Mouse (Mus musculus) thymus, adult 18-20 months (tissue): Measurements from ENCODE around the gene Arpc3.
"Not testable (repeated sequence)": the region's sequence is repeated elsewhere in the genome, so short reads cannot be mapped to it uniquely, and the experiment has no call there.

Experiments used
- DNase-seq, 2 experiments: peaks; one replicate each; pipeline ENCODE4 v3.0.0; 2022; ENCODE audit warnings: mixed read lengths in 2 of 2

Arpc3 gene

DNA sequence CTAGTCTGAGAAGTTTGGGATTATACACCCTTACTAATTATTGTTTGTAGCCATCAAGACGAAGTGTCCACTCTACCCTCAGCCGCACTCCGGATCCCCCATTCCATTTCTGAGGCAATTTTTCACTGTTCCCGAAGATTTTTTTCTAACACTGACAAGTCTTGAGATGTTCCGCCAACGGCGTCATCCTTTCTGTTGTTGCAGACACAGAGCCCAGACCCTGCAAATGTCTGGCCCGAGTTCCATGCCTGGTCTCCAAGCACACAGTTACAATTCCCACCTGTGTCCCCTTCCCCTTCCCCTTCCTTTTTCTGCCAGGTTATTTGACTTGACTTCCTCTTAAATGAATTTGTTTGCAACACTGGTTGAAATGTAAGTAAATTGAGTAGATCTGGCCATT lies 8.2 kb downstream of the Arpc3 start:
- no peak for DNase-seq

DNA sequence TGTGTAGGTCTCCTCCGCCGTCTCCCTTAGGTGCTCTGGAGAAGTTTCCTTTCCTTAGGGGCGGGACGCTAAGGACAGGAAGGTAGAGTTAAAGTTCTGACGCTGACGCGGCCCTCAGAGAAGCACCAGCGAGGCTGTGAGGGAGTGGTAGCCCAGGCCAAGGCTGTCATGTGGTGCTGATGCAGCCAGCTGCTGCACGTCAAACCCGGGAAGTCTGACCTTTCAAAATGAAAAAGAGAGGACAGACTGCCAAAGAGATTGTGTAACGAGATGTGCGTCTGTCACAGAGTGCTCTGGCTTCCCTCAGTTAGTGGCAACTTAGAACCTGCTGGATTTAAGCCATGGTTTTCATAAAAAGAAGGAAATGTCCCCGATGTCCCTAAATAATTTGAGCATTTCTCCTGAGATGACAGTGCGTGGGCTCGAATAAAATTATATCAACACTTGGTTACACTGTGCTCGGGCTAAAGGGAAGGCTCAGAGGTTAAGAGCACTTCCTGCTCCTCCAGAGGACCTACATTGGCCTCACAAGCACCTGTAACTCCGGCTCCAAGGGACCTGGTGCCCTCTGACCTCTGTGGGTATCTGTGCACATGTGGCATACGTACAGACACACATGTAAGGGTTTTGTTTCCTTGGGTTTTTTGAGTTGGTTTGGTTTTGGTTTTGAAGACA lies 9.1 kb downstream of the Arpc3 start:
- no peak for DNase-seq

DNA sequence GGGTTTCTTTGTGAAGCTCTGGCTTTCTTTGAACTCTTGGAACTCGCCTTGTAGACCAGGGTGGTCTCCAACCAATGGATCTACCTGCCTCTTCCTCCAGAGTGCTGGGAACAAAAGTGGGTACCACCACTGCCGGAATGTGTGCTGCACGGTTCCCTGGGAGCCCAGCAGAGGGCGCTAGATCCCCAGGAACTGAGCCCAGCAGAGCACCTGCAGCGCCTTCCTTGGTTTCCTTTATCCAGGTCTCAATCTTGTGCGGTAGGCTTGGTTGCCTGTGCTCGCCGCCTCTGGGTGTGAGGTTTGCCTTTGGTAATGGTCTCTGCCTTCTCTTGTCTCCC lies 9.6 kb downstream of the Arpc3 start:
- DNase-seq = peak; percentile 44 to 48

DNA sequence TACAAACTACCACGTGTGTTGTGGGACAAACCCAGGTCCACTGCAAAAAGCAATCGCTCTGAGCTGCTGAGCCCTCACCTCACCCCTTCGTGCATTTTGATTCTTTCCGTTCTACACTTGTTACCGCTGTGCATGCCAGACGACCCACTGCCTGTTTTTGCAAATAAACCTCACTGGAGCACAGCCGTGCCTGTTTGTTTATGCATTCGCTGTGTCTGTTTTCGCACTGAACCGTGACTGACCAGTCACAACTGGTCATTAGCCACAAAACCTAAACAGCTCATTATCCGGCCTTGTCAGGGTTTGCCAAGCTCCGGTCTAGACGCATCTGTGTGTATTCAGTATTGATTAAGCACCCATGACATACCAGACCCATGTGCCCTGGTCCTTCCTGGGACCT lies 10.5 kb downstream of the Arpc3 start:
- DNase-seq = no peak

DNA sequence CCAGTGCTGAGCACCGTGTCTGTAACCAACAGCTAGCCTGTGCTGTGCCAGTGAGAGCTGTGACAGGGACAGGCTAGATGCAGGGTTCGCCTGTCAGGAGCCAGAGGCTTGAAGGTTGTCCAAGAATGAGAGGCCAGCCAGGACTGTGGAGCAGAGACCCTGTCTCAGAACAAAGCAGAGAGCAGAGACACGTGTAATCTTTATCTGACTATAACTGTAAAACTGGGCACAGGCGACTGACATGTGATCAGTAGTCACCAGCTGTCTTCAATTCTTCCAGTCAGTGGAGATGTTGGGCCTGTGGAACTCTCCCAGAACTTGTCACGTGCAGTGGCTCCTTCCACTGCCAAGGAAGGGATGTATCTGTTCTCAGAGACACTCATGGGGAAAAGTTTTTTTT lies 11.1 kb downstream of the Arpc3 start:
- no peak for DNase-seq

DNA sequence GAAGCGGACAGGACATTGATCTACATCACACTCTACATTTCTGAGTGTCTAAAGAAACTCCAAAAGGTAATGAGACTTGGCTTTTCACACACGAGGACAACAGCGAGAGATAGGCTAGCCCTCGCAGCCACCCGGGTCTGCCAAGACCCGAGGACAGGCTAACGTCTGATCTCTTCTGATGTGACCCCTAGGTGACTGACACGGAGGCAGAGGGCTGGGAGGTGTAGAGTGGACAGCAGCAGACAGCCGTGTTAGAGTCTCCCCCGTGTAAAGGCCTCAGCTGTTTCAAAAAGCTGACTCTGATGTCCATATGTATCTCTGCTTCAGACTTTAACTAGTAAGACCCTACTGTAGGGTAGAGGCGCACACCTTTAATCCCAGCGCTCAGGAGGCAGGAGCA lies 11.7 kb downstream of the Arpc3 start:
- no peak for DNase-seq

DNA sequence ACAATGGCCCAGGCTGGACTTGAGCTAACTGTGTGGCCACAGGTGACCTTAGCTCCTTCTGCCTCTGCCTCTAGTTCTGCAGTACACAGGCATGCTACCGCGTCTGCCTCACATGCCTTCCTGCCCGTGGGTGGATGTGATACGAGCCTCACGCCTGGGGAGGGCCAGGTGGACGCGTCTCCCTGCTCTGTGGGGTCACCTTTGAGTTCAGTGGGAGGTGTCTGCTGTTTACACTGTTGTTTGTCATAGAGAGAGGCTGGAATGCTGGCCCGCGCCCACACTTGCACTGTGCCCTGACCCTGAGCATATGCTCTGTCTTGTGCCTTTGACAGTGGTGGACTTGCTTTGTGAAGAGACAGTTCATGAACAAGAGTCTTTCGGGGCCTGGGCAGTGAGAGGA lies 13.9 kb downstream of the Arpc3 start:
- no peak for DNase-seq

DNA sequence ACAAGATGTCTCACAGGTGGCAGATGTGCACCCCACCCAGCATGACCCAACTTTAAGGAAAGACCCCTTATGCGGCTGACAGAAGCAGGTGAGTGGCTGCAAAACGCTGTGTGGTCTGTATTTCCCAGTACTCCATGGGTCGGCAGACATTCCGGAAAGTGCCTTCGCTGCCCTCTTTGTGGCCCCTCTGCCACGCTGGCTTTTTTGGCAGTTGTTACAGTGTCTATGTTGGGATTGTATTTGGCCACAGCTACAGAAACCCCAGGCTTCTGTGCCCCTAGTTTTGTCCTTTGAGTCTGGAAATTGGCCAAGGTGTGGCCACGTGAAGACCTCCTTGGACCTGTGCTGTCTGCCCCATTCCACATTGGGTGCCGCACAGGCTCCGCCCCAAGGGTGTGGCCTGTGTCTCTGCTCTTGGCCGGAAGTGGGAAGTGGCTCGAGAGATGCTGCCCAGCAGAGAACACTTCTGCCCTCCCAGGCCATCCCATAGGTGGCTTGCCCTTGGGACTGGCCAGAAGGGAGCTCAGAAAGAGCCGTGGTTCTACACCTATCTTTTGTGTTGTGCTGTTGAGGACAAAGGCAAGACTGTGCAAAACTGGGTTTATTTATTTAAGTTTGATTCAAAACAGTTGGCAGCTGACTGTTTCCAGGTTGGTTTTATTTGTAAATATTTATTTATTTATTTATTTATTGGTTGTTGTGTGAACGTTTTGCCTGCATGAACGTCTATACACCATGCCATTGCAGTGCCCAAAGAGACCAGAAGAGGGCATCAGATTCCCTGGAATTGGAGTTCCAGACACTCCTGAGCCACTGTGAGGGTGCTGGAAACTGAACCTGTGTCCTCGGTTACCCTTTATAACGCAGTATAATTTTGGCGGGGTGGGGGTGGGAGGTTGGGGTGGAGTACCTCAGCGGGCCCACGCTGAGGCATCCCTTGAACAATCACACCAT lies 18.3 kb downstream of the Arpc3 start:
- no peak for DNase-seq

DNA sequence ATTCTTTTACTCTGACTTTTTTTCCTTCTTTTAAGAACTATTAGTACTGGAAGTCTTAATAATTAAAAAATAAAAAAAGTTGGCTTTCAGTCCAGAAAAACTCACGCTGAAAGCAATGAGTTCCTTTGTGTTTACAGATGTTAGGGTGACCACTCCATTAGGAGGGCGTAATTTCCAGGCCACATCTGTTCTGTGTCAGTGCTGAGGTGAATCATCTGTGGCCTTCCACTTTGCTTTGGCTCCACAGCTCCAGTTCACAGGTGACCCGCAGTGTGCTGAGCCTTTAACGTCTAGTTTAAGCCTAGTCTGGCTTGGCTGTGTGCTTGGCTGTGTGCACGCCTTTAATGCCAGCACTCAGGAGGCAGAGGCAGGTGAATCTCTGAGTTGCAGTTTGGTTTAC lies 20.2 kb downstream of the Arpc3 start:
- DNase-seq = no peak

DNA sequence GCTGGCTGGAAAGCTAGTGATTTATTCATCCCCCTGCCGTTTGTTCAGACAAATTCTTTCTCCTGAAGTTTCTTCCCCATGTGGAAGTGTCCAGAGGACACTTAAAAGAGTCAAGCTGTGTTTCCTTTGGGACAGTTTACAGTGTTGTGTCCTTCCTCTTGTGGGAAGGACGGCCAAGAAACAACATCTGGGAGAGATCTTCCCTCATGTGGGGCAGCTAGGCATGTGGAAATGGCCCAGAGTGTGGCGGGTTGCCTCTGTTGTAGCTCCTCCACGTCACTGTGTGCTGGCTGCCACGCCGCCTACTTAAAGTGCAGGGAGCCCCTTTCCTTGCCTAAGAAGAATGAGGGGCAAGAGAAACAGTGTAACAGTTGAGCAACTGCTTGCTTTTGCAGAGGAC lies 21.1 kb downstream of the Arpc3 start:
- no peak for DNase-seq

DNA sequence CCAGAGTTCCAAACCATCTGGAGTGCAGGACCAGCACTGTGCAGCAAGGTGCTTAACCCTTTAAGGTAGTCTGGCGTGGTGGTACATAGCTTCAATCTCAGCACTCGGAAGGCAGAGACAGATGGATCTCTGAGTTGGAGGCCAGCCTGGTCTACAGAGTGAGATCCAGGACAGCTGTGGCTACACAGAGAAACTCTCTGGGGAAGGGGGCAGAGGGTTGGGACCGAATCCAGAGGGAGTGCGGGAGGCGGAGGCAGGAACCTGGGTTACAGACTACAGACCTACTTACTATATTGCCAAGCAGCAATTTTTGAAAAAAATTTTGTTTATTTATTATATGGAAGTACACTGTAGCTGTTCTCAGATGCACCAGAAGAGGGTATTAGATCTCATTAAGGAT lies 22.7 kb downstream of the Arpc3 start:
- no peak for DNase-seq

DNA sequence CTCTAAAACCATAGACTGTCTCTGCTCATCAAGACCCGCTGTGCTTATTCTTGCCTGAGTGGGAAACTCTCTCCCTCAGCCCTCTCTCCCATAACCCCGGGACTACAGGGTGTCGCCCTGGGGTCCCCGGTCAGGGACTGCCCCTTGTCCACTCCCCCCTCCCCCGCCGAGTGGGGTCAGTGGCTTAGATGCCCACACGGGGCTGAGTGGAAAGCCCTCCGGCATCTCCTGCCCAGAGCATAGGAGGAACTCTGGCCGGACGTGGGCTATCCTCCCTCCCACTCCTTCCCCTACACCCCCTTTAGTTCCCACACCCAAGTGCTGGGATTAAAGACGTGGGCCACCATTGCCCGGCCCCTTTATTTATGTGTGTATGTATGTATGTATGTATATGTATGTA lies 23.8 kb downstream of the Arpc3 start:
- no peak for DNase-seq

DNA sequence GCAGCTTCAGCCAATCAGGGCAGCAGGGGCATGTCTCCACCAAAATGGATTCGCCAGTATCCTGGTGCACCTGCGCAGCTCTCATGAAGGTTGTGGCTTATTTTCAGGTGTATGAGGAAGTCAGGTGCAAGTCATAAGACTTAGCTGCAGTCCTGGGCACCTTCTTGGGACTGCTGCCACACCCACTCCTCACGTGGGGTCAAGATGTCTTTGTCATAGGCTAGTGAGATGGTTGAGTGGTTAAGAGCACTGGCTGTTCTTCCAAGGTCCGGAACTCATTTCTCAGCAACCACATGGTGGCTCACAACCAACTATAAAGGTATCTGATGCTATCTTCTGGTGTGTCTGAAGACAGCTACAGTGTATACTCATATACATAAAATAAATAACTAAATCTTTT lies 29.0 kb downstream of the Arpc3 start:
- not testable (repeated sequence) for DNase-seq

DNA sequence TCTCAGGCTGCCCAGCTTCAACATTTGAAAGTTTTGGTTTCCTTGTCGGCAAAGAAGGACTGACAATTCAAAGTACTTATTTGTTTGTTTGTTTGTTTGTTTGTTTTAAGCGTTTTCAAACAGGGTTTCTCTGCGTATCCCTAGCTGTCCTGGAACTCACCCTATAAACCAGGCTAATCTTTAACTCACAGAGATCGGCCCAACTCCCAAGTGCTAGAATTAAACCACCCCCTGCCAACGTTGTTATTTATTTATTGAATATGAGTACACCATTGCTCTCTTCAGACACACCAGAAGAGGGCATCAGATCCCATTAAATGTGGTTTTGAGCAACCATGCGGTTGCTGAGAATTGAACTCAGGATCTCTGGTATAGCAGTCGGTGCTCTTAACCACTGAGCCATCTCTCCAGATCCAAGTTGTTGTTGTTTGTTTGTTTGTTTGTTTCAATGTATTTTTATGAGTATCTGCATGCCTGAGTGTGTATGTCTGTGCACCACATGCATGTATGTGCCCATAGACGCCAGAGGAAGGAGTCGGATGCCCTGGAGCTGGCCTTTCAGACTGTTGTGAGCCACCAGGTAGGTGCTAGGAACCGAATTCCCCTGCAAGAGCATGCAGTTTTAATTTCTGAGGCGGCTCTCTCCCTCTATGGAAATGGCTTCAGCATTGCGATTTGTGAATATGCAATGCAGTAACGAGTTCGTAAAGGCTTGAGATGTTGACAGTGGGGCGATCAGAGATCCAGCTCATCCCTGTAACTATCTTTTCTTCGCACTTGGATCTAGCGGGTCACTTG lies 29.8 kb downstream of the Arpc3 start, which contains the start of gene Anapc7:
Anapc7 (plus strand) TSS at position 423 of the 798 bp plus-strand sequence.
- no peak for DNase-seq

DNA sequence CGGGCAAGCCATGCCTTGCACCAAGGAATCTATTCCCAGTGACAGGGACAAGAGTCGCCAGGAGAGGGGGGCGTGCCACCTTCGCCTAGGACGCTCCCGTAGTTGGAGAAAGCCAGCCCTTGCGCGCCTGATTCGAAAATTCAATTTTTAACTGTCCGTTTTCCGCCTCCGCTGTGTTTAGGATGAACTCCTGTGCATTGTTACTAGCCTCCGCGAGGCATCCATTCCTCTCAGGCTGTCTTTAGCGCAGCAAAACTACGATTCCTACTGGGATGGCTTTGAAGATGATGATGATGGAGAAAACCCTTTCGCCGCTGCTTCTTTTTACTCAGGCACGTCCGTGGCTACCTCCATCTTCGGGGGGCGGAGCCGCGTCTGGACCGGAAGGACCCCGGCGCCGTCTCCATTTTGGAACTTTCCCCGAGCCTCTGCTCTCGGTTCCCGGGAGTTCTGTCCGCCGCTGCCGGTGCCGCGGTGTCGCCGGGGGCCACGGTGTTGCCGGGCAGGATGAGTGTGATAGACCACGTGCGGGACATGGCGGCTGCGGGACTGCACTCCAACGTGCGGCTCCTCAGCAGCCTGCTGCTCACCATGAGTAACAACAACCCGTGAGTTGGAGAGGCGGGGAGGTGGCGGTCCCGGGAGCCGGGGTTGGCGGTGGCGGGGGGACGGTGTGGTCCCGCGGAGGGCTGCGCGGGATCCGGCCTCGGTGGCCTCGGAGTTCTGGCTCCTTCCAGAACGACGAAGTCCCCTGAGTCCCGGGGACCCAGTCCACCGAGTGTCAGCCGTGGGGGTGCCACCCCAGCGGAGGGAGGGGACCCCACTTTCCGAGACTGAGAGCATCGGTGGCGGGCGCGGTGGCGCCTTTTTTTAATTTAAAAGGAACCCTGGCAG lies 30.6 kb downstream of the Arpc3 start:
- peak; percentile 70 to 74 for DNase-seq

DNA sequence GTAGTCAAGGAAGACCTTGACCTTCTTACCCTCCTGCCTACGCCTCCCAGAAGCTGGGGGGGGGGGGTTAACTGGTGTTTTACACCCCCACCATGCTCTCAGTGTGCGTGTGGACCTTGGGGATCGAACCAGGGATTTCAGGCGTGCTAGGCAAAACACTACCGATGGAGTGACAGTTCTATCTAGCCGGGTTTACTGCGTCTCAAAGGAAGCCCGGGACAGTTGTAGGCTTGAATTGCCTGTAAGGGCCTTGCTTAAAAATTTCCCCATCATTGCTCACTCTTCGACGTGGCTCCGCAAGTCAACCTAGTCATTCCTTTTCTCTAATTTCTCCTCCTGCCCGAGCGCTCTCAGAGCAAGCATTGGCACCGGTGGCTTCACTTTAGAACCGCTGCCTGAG lies 31.4 kb downstream of the Arpc3 start:
- no peak for DNase-seq

DNA sequence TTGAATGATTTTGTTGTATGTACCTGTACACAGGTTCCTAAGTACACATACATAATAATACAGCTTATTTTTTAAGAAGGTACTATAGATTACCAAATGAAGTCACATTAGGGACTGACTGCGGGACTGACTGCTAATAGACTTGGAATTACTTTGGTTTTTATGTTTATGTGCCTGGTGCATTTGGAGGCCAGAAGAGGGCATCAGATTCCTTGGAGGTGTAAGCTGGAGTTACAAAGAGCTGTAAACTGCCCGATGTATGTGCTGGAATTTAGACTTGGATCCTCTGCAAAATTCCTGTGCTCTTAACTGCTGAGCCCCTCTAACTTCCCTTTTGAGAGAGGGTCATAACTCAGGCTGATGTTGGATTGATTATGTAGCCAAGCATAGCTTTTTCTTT lies 33.9 kb downstream of the Arpc3 start:
- DNase-seq = no peak

DNA sequence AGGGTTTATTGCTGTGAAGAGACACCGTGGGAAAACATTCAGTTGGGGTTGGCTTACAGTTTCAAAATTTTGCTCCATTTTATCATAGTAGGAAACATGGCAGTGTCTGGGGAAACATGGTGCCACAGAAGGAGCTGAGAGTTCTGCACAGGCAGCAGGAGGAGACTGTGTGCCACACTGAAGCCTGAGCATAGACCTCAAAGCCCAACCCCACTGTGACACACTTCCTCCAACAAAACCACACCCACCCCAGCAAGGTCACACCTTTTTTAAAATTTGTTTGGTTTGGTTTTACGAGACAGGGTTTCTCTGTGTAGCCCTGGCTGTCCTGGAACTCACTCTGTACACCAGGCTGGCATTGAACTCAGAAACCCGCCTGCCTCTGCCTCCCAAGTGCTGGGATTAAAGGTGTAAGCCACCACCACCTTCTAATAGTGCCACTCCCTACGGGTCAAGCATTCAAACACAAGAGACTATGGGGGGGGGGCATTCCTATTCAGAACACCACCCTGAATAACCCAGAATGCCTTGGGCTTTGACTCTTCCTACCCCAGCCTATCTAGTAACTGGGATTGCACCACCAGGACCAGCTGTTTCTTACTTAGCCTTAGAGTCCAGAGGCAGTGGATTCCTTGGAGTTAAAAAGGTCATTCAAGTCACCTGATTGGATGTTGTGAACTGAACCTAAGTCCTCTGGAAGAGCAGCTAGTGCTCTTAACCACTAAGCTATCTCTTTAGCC lies 38.5 kb downstream of the Arpc3 start:
- DNase-seq = no peak

DNA sequence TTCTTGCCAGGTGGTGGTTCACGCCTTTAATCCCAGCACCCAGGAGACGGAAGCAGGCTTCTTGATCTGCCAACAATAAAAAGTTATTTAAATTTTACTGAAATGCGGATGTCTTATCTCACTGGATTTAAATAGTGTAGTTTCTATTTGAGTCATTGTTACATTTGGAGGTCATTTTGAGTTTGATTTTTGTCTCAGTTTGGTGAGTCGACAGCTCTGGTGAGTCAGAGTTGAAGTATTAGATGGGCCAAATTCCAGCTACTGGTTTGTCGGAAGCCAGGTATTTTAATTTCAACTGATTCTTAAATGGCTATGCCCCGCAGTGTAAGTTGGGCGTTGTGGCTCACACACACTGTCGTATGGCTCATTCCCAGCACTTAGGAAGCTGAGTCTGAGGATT lies 39.5 kb downstream of the Arpc3 start:
- no peak for DNase-seq

DNA sequence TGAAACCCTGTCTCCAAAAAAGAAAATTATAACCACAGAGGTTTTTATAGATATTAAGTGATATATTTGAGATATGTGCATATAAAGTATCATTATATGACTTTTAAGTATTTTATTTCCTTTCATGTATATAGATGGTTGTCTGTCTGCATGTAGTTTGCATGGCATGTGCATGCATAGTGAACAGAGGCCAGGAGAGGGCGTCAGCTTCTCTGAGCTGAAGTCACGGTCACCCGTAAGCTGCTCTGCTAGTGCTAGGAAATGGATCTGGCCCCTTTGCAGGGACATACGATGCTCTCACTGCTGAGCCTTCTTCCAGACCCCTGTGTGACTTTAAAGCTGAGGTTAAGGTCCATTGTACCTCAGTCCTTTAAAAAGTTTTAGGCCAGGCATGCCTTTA lies 42.9 kb downstream of the Arpc3 start:
- DNase-seq = no peak

DNA sequence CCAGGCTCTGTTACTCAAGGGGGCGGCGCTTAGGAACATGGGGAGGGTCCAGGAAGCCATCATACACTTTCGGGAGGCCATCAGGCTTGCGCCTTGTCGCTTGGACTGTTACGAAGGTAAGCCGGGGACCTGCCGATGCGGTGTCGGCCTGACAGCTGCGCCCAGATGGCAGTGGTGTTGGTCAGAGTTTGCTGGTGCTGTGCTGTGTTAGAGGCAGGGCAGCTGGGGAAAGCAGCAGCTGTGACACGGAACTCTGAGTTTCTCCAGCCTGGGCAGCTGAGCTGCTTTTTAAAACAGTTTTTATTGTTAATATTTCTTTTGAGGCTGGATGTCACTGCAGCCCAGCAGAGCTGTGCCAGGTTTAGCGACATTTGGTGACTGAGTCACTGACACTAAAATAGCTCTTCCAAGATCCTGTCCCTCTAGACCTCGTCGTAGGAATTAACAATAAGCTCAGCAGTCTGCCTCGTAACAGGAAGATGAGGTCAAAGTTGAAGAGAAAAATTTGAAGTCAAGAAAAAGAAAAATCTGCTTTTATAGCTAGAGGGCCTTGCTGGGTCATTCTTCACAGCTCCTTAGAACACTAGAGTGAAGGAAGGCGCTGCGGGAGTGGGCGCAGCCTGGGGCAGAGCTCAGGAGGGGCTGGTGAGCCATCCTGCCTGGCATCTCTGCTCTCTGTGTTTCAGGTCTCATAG lies 47.9 kb downstream of the Arpc3 start:
- DNase-seq = no peak
